Mouse (Mus musculus) MEL-GATA-1-ER (cell line): ENCODE measurements around the gene Ech1.

Source experiments
- DNase-seq: peaks from one replicate; pipeline ENCODE4 v3.0.0-alpha.2; 2012; ENCODE audit warnings: low read depth; ENCODE audit errors: extremely low read depth

The Ech1 gene

DNA sequence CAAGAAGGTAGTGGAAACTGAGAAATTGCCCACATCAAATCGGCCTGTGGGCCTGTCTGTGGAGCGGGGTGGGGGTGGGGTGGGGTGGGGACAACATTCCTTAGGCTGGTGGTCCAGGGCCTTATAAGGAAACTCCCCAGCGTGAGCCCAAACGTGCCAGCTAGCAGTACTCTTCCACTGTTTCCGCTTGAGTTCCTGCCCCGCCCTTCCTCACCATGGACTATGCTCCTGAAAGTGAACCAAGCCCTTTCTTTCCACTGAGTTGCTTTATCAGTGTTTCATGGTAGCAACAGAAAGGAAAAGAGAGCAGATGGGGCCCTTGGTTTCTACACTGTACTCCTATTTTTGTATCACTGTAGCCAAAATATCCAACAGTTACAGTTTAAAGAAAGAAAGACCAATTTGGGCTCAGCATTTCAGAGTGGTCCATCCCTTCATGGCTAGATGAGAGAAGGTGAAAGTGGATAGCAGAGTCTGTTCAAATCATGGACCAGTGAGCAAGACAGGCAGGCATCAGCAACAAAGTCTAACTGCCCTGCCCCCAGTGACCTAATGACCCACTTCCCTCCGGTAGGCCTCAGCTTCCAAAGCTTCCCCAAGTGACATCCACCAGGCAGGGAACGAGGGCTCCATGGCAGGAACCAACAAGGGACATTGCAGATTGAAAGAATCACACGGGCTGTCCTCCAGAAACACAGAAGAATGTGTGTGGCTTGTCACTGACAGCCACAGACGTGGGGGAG is 22.0 kb upstream of the Ech1 start:
- no peak for DNase-seq

DNA sequence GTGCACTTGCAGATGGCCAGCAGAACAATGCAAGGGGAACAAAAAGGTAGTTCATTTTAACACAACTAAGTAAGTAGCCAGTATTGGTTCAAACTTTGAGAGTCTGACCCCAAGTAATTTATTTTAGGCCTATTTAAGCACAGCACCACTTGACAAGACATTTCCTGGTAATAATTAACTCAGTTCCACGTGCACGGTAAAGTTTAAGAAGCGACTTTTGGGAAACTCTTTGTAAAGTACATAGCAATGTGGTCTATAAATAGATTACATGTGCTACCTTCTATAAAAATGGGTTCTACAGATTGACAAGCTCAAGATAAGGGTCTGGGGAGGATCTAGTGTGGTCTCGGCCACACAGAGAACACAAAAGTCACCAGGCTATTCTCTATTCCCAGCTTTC is 21.3 kb upstream of the Ech1 start:
- no peak for DNase-seq

DNA sequence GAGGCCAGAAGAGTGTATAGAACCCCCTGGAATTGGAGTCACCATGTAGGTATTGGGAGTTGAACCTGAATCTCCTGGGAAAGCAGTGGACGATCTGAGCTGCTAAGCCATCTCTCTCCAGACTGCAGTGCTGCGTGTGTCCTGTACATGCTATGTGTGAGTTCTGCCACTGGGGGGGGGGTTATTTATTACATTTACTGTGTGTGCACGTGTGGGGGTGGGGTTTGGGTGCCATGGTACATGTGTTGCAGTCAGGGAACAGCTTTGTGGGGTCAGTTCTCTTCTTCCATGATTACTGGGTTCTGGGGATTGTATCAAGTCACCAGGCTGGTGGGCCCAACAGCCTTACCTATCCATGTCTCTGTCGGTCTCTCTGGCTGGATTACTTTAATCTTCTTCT is 18.1 kb upstream of the Ech1 start:
- DNase-seq = no peak

DNA sequence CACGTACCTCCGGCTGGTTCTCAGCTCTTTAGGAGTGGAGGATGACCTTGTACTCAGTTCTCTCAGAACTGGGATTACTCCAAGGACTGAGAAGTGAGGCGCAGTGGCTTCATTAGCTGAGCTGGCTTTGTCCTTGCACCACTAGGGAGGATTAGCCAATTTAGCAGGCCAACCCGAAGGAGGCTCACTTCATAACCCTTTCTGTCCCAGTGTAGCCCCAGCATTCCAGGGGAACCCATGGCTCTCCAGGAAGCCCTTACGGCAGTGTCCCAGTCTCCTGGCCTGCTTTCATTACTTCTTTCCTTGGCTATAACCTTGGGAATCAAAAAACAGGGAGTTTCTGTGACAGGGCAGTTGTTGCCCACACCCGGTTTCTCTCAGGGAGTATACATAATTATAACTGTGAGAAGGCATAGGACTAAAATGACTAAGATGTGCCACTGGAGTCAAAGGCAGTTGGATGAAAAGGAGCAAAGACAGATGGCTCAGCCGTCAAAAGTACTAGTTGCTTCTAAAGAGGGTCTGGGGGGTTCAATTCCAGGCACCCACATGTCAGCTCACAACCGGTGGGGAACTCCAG is 17.3 kb upstream of the Ech1 start:
- DNase-seq = no peak

DNA sequence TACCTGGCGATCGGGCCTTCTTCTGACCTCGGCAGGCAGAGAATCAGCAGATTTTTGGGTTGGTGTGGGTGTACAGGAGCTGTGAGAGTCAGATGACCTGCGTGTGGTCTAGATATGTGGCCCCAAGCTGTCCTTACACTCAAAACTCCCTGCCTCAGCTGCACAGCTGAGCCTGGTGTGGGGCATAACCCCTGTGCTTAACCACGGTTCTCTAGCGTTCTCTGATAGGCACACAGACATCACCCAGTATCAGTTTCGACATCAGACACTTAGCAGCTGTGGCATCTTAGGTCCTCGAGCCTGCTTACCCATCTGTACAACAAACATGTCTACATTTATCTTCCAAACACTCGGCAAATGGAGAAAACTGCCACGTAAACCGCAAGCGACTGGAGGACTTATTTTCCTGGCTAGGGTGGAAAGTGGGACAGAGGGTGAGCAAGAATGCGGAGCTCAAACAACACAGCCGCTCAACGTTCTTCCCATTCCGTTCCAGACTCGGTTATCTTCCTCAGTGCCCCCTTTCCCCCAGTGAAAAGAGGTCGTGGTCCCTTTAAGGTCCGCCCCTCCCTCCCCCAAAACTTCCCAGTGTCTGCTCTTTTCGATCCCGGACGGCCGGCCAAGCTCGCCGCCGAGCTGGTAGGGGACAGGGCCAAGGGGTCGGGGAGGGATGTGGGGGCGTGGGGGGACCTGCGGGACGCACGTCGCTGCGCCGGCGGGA is 16.6 kb upstream of the Ech1 start, which contains the start of gene Hnrnpl:
Gene Hnrnpl (plus strand): TSS at position 321 of the 721 bp plus-strand sequence.
- peak; percentile 64 for DNase-seq

DNA sequence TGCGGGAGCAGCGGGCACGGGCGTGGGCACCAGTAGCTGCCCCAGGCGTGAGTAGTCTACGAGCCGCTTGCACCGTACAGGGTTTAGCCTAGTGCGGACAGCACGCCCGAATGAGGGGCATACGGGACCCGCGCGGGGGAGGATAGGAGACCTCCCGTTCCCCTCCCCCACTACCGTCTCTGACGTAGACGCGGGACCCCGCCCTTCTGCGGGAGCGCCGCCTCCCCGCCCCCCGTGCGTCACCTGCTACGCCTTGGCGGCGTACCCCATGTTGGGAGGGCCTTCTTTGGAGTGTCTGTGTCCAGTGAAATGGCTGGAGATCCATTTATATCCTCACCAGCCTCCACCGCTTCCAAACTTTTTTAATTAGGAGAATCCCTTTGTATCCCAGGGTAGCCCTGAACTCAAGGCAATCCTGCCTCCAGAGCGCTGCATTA is 16.0 kb upstream of the Ech1 start:
- DNase-seq = peak; percentile 66

DNA sequence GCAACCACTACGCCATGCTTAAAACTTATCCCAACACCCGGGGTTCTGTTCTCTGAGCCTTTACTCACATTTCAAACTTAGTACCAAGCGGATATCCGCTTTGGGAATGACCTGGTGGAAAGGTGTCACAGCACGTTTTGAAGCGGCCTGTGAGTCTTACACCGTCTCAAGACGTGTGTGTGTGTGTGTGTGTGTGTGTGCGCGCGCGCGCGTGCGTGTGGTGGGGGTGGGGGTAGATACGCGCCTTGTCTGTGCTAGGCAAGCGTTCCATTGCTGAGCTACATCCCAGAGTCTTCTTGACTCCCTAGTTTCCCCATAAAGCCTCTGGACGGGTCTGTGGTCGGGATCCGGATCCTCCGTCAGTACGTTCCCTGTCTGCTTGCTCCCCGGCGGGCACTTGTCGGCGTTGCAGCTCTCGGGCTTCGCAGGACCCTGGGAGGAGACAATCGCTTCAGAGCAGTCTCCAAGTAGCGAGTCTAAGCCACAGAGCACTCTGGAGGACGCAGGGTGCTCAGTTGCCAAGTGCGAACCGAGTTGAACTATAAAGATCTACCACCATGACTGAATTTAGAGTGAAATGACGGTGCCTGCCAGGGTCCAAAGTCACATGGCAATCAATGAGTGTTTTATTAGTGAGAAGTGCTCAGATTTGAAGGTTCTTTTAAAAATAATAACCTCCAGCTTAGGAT is 15.5 kb upstream of the Ech1 start:
- no peak for DNase-seq

DNA sequence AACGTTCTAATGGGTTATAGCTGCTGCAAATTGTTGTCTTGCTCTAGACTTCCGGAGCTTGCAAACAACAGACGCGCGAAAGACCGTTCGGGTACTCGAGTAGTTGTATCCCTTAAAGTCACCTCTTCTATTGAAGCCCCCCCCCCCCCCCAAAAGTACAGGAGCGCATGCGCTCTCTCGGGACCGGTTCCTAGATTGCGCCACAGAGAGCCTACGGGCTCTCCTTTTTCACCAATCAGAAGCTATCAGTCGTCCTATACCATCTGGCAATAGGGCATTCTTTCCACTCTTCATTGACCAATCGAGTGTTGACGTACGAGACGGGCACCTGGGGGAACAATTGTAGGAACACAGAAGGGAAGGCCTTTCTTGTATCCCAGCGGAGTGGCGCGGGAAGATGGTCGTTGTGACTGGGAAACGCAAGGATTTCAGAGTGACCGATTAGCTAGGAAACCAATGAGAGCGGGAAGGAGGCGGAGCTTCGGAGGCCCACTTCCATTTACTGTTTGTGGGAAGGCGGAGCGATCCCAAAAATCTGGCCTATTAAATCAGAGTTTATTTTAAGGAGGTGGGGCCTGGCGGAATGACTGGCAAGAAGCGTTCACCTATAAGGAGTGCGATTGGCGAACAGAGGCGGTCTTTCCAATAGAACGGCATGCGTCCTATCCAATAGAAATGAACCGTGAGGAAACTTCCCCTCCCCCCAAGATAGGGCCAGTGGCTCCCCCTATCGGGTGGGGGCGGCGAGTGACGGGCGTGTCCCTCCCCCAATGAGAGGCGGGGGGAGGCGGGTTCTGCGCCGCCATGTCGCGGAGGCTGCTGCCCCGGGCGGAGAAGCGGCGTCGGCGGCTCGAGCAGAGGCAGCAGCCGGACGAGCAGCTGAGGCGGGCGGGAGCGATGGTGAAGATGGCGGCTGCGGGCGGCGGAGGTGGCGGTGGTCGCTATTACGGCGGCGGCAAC is 14.6 kb upstream of the Ech1 start:
- peak; percentile 99 for DNase-seq

DNA sequence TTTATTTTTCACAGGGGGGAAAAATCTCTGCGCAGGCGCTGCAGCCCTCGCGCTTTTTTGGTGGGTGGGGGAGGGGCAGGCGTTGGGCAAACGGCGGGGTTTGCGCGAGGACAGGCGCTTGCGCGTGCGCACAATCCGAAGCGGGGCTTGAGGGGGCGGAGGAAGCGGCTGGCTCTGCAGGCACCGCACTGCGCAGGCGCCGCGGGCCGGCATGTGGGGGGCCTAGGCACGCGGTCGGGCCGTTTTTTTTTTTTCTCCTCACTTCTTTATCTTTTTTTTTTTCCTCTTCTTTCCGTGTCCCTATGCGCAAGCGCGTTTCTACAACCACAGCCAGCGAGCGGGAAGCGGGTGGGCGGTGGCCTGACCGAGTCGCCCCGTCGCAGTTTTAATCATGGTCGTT is 13.8 kb upstream of the Ech1 start:
- peak; percentile 74 for DNase-seq

DNA sequence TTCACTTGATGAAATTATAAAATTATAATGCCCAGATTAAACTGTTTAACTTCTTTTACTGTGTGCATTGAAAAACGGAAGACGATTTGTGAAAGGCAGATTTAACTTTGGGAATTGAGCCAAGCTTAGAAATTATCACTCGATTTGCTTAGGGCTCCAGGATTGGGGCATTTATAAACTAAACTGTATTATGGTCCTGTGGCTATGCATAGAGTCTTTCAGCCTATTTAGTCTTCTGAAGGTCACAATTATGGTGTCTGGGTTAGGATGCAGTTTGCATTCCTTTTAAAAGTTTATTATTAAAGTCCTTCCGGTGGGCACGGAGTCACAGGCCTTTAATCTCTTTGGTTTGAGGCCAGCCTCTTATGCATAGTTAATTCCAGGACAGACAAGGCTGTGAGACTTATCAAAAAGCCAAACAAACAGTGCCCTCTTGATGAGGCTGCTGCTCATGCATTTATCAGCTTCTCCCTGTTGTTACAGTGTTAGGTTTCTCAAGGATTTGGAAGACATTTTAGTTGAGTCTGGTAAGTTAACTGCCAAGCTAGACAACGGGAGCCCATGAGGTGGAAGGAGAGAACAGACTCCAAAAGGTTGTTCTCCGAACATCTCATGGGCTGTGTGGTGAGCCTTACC is 13.3 kb upstream of the Ech1 start:
- DNase-seq = no peak

DNA sequence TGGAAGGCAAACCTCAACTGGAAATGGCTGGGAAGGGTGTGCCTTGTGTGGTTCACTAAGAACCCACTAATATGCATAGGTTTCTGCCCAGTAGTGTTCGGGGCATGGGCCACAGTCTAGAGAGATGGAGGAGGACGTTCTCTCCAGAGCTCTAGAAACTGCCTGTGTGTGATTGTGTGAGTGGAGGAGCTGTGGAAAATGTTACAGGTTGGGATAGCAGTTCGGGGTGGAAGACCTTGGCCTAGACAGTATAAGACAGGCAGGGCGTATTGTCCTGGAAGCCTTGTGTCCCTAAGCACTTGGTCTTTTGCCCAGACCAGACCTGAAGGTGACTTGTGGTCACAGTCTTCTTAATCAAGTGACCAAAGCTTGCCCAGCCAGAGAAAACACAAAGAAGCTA is 12.6 kb upstream of the Ech1 start:
- no peak for DNase-seq

DNA sequence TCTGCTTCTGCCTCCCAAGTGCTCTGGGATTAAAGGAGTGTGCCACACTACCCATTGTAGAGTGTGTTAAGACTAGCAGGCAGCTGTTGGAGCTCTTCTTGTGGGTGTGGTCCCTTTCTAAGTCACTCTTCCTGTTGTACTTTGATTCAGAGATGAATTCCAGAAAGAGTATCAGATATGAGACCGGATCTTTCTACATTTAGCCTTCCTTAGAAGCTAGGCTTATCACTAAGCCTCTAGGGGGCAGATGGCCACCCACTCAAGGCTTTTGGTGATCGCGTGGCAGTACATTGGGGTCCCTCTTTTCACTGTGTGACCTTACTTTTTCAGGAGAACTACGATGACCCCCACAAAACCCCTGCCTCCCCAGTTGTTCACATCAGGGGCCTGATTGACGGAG is 12.1 kb upstream of the Ech1 start:
- no peak for DNase-seq

DNA sequence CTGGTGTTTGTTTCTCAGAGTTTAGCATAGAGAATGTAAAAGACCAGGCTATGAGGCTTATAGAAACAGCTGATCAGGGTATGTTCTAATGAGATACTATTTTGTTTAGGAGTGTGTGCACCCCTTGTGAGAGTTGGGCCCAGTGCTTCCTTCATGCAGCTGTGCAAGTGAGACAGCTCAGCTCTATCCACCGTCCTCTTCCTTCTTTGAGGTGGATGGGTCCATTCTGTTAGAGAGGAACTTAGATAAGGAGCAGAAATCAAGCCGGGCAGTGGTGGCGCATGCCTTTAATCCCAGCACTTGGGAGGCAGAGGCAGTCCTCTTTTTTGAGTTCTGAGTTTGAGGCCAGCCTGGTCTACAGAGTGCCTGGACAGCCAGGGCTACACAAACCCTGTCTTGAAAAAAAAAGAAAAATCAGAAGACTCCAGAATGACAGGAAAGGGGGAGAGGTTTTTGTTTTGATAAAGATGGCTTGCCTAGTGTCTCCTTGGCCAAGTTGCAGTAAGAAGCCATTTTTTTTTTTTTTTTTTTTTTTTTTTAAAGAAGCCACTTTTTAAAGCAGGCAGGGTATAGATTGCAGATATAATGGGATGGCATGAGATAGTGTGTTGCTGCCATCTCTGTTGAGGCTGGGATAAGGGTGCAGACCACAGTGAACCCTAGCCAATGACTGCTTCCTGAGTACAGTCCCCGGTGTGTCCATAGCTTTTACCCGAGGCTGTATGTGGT is 10.5 kb upstream of the Ech1 start:
- DNase-seq = peak; percentile 67

DNA sequence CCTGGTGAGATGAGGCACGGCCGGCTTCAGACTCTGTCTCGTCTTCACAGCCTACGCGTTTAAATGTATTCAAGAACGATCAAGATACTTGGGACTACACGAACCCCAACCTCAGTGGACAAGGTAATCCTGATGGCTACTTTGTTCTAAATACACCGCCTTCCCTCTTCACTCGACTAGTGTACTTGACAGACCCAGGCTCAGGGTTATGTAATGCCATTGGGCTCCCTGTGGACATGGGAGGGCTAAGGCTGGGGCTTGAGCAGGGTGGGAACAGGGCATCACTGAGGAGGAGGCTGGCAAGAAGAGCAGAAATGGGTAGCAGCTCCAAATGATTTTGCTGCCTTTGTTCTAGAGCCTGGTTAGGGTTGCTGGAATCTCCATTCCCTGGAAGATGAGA is 9.8 kb upstream of the Ech1 start:
- no peak for DNase-seq

DNA sequence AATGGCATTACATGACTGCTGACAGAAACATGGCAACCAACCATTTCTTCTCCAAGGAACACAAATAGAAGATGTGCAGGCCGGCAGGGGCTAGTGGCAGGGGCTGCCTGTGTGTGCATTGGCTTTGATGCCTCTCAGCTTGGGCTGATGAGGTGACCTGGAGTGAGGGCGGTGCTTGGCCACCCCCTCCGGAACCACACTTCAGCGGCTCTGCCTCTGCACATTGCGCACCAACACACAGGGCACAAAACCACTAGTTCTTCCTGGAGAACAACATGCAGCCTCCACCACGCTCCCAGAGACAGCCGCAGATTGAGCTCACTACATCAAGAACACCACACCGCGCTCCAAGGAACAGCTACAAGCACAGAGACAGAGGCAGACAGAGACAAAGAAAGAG is 8.8 kb upstream of the Ech1 start:
- DNase-seq = no peak

DNA sequence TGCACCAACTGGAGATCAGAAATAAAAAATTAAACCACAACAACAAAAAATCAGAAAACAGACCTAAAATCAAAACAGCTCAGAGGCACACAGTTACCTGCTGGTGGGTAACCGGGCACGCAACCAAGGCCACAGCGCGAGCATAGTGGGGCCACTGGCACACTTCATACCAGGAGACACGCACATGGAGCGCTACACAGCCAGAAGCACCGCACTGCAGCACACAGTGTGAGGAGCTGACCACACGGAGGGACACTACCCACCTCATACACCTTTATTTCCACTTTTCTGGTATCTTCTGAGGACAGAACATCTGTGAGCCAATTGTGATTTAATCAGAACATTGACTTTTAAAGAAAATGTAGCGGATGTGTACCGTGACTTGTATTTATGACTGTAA is 8.1 kb upstream of the Ech1 start:
- DNase-seq = no peak

DNA sequence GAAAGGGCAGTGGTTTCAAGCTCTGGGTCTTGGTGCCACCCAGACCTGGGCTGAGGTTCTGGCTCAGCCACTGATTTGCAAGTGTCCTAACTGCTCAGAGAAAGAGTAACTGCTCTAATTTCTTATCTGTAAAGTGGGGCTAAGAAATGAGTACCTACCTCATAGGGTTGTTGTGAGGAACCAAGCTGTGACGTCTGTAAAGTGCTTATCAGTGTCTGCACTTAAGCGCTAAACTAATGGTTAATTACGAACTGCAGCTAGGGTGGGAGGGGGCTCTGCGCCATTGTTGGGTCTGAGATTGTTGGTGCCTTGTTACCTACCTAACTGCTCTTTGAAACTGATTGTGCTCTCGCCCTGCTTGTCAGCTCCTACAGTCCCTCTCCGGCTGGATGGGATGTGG is 7.5 kb upstream of the Ech1 start:
- DNase-seq = no peak

DNA sequence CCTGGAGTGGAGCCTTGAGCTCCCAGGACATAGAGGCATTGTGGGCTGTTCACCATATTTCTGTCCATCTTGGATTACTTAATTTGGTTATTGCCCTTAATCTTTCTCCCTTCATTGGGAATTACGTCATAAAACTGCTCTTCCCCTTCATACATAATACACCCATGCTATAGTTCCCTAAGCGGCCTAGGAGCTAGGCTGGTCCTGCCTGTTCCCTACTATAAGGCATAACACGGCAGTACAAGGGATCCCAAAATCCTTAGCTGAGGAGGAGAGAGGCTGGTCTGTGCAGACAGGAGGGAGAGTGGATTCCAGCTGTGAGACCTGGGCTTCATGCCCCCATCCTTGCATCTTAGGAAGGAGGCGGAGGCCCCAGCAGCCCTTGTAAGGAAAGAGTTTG is 7.1 kb upstream of the Ech1 start:
- no peak for DNase-seq

DNA sequence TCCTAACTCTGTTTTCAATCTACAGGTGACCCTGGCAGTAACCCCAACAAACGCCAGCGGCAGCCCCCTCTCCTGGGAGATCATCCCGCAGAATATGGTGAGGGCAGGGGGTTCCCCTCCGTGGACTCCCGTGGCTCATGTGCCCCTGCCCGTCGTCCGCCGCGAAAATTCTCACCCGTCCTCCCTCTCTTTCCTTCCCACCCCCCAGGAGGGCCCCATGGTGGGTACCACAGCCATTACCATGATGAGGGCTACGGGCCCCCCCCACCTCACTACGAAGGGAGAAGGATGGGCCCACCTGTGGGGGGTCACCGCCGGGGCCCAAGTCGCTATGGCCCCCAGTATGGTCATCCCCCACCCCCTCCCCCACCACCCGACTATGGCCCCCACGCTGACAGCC is 6.6 kb upstream of the Ech1 start:
- no peak for DNase-seq
